ENCODE assay signal across 14 mouse cellular contexts in genomic region chr2:168058488-168059199, GRCm38 (mm10). TPM values are rescaled to one million over a fixed set of nuclear protein-coding genes. Genes with fewer than 3 reads are reported as not detected.
A peak's percentile ranks its signal among the peaks of the same experiment; 100 is the strongest.
DNase-seq lines count a peak whose midpoint lies in the region; ATAC-seq and TF ChIP-seq lines count a peak whose summit lies in the region.
"Had no signal": no experiment of that assay in that cellular context is flagged by ENCODE, and none has a peak within 500 bp of the region (broad histone marks: within the 10 kb centered on the region; RNA-seq: fewer than 3 reads in every experiment).

No protein-coding gene starts in this region.

- peak; percentile 45 for DNase-seq in kidney, adult 2 months
- no peak for DNase-seq in kidney, postnatal 36 days
- DNase-seq in Muller cell, postnatal 12 days (ENCODE audit: inconsistent ontology term) = peak; percentile 83
- no peak for DNase-seq in cerebellum, adult 11 months
- DNase-seq: adrenal gland, postnatal 14 days; cerebellum, adult 2 months; forebrain, postnatal 0 days; layer of hippocampus, adult 9-11 months; right cerebral cortex, postnatal 4 days had no signal

- H3K36me3 ChIP-seq in kidney, adult 2 months (ENCODE audit: control insufficient read depth, insufficient read depth, low read length) = no peaks in the 10 kb centered on the region
- H3K36me3 ChIP-seq in intestine, embryonic 16.5 days (ENCODE audit: control insufficient read depth, insufficient read depth, low read length) = no peaks in the 10 kb centered on the region
- no peaks in the 10 kb centered on the region for H3K36me3 ChIP-seq in liver, embryonic 16.5 days (ENCODE audit: control insufficient read depth, insufficient read depth)
- H3K36me3 ChIP-seq: limb, embryonic 13.5 days; midbrain, embryonic 12.5 days had no signal

- H3K27ac ChIP-seq in kidney, adult 2 months (ENCODE audit: insufficient read depth, low read depth, low read length) = peak overlapping the region; percentile 2; the same call in 1 of the 2 replicates
- no peak overlapping the region for H3K27ac ChIP-seq in intestine, embryonic 16.5 days (ENCODE audit: low read length)
- no peak overlapping the region for H3K27ac ChIP-seq in liver, embryonic 16.5 days (ENCODE audit: low read length)
- H3K27ac ChIP-seq: limb, embryonic 13.5 days; midbrain, embryonic 12.5 days had no signal

- no peak overlapping the region for H3K4me2 ChIP-seq in intestine, embryonic 16.5 days (ENCODE audit: low read depth, low read length)
- H3K4me2 ChIP-seq in liver, embryonic 16.5 days (ENCODE audit: low read depth, low read length) = no peak overlapping the region
- H3K4me2 ChIP-seq: limb, embryonic 13.5 days; midbrain, embryonic 12.5 days had no signal

- ATAC-seq in intestine, embryonic 16.5 days = peak; percentile 43; the same call in 1 of the 2 replicates
- peak; percentile 76 for ATAC-seq in liver, embryonic 16.5 days (ENCODE audit: low read depth)
- ATAC-seq in granulocyte monocyte progenitor cell, adult 5-6 weeks (replicated peaks; ENCODE audit: poor library complexity, severe bottlenecking) = no peak
- ATAC-seq: forebrain, postnatal 0 days had no signal

- no peak overlapping the region for H3K4me3 ChIP-seq in kidney, adult 2 months (ENCODE audit: insufficient read depth, low read depth, low read length)
- no peak overlapping the region for H3K4me3 ChIP-seq in intestine, embryonic 16.5 days (ENCODE audit: low read length)
- no peak overlapping the region for H3K4me3 ChIP-seq in liver, embryonic 16.5 days (ENCODE audit: low read depth, low read length)
- H3K4me3 ChIP-seq: limb, embryonic 13.5 days; midbrain, embryonic 12.5 days had no signal

- TF ChIP-seq CTCF in kidney, adult 2 months (conservative IDR thresholded peaks at IDR 0.05; ENCODE audit: insufficient read depth, insufficient read length, low read depth, low read length) = no peak

- H3K4me1 ChIP-seq in kidney, adult 2 months (ENCODE audit: control insufficient read depth, insufficient read depth, low read length) = no peaks in the 10 kb centered on the region
- peaks cover 7% of the 10 kb centered on the region; the same call in 1 of the 2 replicates for H3K4me1 ChIP-seq in intestine, embryonic 16.5 days (ENCODE audit: control insufficient read depth, insufficient read depth, low read length)
- H3K4me1 ChIP-seq in liver, embryonic 16.5 days (ENCODE audit: control insufficient read depth, low read depth, low read length) = no peaks in the 10 kb centered on the region; the same call in 1 of the 2 replicates
- H3K4me1 ChIP-seq: midbrain, embryonic 12.5 days had no signal

- 24% methylated on average over 13 of the region's 13 CpGs for WGBS in kidney, adult 2 months
- 35% methylated on average over 13 of the region's 13 CpGs for WGBS in intestine, embryonic 16.5 days
- WGBS in liver, embryonic 16.5 days (ENCODE audit: insufficient replicate concordance) = 38% methylated on average over 13 of the region's 13 CpGs

- H3K27me3 ChIP-seq in kidney, adult 2 months (replicated peaks; ENCODE audit: control insufficient read depth, insufficient read depth, low read length) = no peaks in the 10 kb centered on the region
- H3K27me3 ChIP-seq in intestine, embryonic 16.5 days (replicated peaks; ENCODE audit: control insufficient read depth, insufficient read depth, low read length) = no peaks in the 10 kb centered on the region
- H3K27me3 ChIP-seq in liver, embryonic 16.5 days (ENCODE audit: control insufficient read depth, insufficient read depth, low read depth, low read length) = no peaks in the 10 kb centered on the region
- H3K27me3 ChIP-seq: limb, embryonic 13.5 days had no signal

- no peak for TF ChIP-seq POLR2A in kidney, adult 2 months (IDR thresholded peaks at IDR 0.05; ENCODE audit: low read depth, low read length)

- H3K9ac ChIP-seq in intestine, embryonic 16.5 days (ENCODE audit: low read depth, low read length) = no peak overlapping the region
- H3K9ac ChIP-seq in liver, embryonic 16.5 days (ENCODE audit: low read depth, low read length) = no peak overlapping the region
- H3K9ac ChIP-seq: forebrain, postnatal 0 days; limb, embryonic 13.5 days; midbrain, embryonic 12.5 days had no signal

- no peaks in the 10 kb centered on the region for H3K9me3 ChIP-seq in intestine, embryonic 16.5 days (ENCODE audit: control insufficient read depth, low read length)
- 0 out of 2 replicates have a peak, but pooled peaks cover 2% of the 10 kb centered on the region for H3K9me3 ChIP-seq in liver, embryonic 16.5 days (replicated peaks; ENCODE audit: control insufficient read depth, low read length)
- H3K9me3 ChIP-seq: limb, embryonic 13.5 days; midbrain, embryonic 12.5 days had no signal

RNA-seq across cellular contexts. Expression of gene Pard6b, which starts 22.2 kb away (rescaled TPM):
- 41.0 and 44.4 TPM in 2 replicates for polyA plus RNA-seq in kidney, adult 2 months (2012; rRNA removed)
- polyA plus RNA-seq in intestine, embryonic 16.5 days (2015; fragmentation: Nextera tagmentation; extraction: Ambion mirVana) = 7.8 and 13.9 TPM in 2 replicates
- 2.3 and 2.7 TPM in 2 replicates for polyA plus RNA-seq in liver, embryonic 16.5 days (2015; fragmentation: Nextera tagmentation; extraction: Ambion mirVana)
- total RNA-seq in granulocyte monocyte progenitor cell, adult 5-6 weeks (2014; fragmentation: Nextera tagmentation) = 0.58 TPM in 1 of 2 replicates, not detected in the other
- 0.04 and 0.21 TPM in 2 replicates for total RNA-seq in granulocyte monocyte progenitor cell, adult 5-6 weeks (2017)

RNA-seq across cellular contexts. Expression of gene Ripor3, which starts 48.2 kb away (rescaled TPM):
- polyA plus RNA-seq in kidney, adult 2 months (2012; rRNA removed) = 12.3 and 13.0 TPM in 2 replicates
- polyA plus RNA-seq in intestine, embryonic 16.5 days (2015; fragmentation: Nextera tagmentation; extraction: Ambion mirVana) = 2.7 and 3.1 TPM in 2 replicates
- 0.81 and 1.2 TPM in 2 replicates for polyA plus RNA-seq in liver, embryonic 16.5 days (2015; fragmentation: Nextera tagmentation; extraction: Ambion mirVana)
- not detected in 2 replicates for total RNA-seq in granulocyte monocyte progenitor cell, adult 5-6 weeks (2014; fragmentation: Nextera tagmentation)
- total RNA-seq in granulocyte monocyte progenitor cell, adult 5-6 weeks (2017) = not detected in 2 replicates

Comparison
In these comparisons a context has a peak if more than half of its experiments do, and no peak if none do; other contexts are left out.
1. DNase-seq: peak in kidney, adult 2 months (single experiment) and Muller cell, postnatal 12 days (single experiment); none in kidney, postnatal 36 days (0 of 2) and cerebellum, adult 11 months (single experiment).